Mouse (Mus musculus) left cerebral cortex, adult 8-10 months (tissue): Measurements from ENCODE around the gene Tarbp1. TPM values are rescaled to one million over a fixed set of nuclear protein-coding genes. Genes with fewer than 3 reads are reported as not detected.
"Not testable (repeated sequence)": the region's sequence is repeated elsewhere in the genome, so short reads cannot be mapped to it uniquely, and the experiment has no call there.

Experiments used
- DNase-seq, 2 experiments: peaks; one replicate each; pipeline ENCODE4 v3.0.0; 2022; ENCODE audit warnings: low spot score in 2 of 2
- total RNA-seq, 4 experiments: library from RNA; stranded (reverse); gene quantifications; 2 replicates each; pipeline ENCODE4 v1.2.4; 2022

Tarbp1 gene
- total RNA-seq, 4 experiments from 2014 or later, result 4.0 to 4.8 (median 4.3) TPM

DNA sequence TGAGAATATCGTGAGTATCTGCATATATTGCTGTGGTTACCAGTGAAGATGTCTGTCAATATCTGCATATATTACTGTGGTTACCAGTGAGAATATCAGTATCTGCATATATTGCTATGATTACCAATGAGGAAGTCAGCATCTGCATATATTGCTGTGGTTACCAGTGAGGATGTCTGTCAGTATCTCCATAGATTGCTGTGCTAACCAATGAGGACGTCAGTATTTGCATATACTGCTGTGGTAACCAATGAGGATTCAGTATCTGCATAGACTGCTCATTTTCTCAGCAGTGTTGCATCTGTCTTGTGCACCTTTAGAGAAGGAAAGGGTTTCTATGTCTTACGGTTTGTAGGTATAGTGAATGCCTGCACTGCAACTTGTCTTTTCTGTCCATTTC is 54.0 kb downstream of the Tarbp1 start:
- no peak for DNase-seq

DNA sequence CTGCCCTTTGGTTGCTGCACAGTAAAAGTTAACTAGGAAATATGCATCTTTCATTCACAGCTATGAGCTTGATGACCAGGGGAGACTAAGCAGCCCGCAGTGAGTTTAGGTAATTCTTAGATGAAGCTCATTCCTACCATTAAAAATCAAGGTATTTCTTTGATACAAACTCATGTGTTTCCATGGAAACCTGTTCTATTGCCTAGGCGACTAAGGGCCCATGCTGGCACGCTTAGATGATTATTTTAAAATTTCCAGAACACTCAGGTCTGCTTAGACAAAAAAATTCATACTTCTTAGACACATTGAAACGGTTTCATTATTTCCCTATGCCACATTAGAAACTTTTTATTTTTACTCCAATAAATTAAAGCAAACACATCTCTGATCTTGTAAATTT is 69.8 kb downstream of the Tarbp1 start:
- DNase-seq, result no peak

DNA sequence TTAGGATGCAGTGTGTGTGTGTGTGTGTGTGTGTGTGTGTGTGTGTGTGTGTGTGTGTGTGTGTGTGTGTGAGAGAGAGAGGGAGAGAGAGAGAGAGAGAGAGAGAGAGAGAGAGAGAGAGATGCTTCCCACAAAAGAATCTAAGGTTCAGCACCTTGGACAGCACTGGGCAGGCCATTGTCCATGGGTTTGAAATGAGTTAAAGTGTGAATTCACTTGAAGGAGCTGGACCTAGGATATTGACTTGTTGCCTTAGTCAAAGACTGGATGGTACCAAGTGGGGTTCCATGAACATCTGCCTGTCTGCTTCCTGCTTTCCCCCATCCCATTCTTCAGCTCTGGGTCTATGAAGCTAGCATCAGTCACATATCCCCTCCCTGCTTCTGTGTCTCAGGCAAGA is 70.3 kb downstream of the Tarbp1 start:
- DNase-seq, result not testable (repeated sequence)

DNA sequence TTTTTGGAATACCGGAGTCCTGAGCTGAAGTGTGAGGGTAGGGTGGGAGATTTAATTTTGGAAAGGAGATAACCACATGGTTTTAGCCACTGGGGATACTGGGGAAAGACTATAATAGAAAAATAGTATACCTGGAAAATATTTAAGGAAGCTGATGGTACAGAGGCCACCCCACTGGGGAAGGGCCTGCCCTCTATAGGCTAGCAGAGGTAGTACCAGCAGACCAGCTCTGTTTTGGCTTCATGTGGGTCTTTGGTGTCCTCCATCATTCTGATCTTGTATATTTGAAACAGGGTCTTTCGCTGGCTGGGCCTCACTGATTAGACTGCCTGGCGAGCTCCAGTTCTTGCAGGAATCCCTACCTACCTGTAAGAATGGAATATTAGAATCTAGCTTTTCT is 76.5 kb downstream of the Tarbp1 start:
- no peak for DNase-seq

DNA sequence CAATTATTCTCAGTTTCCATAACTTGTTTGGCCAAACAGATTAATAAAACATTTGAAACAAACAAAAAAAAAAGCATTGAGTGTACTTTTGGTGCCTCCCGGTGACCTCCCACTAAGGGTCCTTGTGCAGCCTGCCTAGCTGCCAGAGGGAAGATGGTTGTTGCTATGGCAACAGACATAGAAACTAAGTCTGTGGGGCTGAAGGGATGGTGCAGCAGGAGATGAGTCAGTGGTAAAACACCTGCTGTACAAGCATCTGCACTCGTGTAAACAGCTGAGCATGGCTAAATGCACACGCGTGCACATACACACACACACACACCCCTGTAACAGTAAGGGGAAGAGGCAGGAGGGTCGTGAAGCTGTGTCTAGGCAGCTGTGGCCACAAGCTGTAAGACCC is 78.9 kb downstream of the Tarbp1 start:
- peak in 1 of 2 experiments; percentile 33 for DNase-seq

DNA sequence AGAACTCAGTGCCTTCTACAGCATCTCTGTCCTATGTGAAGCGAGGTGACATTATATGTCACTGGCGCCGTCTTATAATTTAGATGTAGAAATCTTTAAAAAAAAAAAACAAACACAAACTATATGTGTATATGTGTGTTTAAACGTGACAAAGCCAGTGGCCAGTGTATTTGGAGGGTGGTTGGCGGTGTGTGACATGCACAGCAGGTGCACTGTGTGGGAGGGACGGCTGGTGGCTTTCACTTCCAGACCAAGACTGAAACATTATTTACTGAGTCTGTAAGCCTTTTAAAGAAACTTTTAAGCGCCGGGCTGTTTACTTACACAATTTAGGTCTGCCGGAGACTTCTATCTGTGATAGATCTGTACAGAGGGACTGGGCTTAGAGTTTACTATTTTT is 79.5 kb downstream of the Tarbp1 start:
- DNase-seq, result no peak

DNA sequence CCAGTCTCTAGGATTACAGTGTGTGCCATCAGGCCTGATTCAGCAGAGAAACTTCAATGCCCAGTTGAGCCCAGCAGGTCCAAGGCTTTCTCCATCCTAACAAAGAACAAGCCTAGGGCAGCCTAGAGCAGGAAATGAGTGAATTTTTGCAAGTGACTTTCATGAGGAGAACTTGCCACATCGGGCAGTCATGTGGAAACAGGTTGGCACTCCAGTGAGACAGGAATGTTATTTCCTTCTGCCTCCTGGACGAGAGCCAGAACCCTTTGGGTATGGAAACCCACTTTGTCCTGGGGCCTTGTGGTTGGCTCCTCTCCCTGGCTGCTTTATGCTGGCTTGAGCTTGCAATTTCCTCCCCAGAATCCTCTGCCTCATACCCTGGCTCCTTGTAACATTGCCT is 83.3 kb downstream of the Tarbp1 start:
- no peak for DNase-seq

DNA sequence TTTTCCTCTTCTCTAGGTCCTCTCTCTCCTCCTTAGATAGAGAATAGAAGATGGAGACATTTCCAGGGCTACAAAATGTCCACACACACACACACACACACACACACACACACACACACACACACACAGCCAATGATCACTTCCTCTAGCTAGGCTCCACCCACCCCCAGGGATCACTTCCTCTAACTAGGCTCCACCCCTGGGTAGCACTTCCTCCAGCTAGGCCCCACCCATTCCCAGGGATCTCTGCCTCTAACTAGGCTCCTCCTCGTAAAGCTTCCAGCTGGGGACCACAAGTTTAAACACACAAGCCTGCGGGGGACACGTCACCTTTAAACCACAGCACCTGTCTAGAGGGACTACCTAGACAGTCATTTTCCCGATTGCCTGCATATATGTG is 87.3 kb downstream of the Tarbp1 start:
- DNase-seq, result no peak

DNA sequence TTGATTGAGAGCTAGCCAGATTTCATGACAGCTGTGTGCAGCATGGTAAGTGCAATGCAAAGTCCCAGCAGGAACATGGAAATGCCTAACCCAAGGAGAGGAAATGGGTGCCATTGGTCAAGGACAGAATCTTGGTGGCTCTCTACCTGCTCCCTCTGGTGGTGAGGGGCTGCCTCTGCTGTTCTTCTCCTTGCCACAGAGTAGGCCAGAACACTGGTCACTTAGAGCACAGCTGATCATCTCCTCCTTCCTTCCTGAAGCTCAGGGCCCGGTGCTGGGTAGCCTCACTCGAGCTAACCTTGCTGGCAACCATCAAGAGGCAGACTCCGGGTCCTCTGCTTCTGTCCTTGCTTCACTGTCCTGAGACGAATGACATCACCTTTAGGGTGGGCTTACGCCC is 92.1 kb downstream of the Tarbp1 start:
- DNase-seq, result peak; percentile 20 to 35

DNA sequence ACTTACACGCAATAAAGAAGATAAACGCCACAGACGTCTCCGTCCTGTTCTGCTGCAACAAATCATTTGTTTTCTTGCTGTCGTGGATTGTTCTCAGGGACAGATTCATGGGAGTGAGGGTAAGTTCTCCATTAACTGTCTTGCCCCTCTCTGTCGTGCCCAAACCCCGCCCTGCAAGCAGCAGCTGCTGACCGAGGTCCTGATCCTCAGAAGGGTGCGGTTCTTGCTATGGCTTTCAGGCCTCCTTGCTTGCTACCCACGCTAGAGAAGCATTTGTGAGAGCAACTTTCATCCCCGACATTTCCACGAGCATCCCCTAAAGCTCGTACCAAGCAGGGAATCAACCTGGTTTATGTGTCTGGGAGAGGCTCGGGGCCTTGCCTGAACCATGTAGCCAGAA is 92.6 kb downstream of the Tarbp1 start:
- DNase-seq, result no peak

DNA sequence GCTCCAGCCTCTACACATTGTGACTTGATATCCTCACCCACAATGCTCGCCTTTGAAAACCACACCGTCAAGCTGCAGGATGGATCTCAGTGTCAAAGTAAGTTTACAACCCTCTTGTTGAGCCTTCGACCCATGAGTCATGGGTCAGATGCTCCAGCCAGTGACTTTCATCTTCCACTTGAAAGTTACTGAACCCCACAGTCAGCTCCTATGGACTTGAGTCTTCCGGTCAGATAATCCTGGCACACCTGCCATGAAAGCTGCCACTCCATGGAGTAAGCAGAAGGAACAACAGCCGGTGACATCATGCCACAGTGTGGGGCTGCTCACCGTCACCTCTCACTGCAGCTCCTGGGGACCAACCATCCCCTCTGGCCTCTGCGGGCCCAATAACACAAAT is 93.6 kb downstream of the Tarbp1 start:
- no peak for DNase-seq

DNA sequence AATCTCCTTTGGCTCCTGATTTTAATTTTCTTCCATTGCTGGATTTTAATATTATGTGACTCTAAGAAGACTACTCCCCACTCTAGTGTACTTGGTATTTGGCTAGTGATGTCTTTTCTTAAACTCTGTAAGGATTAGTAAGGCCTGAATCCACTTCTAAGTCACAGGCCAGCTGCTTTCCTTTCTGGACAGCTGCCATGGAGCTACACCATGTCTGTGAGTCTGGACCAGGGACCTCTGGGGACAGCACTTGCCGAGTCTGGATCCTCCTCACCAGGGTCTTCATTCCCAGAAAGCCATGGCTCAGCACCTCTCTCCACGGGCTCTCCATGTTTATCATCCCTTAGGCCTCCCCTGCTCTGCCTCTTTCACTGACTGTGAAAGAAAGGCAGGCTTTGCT is 94.7 kb downstream of the Tarbp1 start:
- no peak for DNase-seq

DNA sequence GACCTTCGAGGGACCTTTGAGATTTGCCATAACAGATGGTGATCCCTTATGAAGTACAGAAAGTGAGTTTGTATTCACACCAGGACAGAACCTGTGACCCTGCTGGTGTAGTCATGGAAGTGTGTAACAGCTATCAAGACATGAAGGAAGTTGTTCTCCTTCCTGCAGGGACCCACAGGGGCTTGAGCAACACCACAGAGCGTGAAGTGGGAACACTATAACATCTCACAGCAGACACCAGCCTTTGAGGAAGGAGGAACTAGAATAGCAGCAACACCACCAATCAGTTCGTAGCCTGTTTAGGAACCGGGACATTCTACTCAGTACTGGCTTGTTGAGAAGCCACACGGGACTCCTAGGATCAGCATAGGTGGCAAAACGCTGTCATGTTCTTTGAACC is 95.3 kb downstream of the Tarbp1 start:
- no peak for DNase-seq

Other genes with a start within 250 kb of the Tarbp1 start
- 10 to 100 TPM; 33.6 to 40.5 (median 36.6) TPM for gene Slc35f3, start 176.5 kb downstream of the Tarbp1 start, total RNA-seq
- gene Coa6, start 52.5 kb downstream of the Tarbp1 start, total RNA-seq, result 10 to 100 TPM; 21.5 to 28.3 (median 24.5) TPM
- gene Irf2bp2, start 118.9 kb upstream of the Tarbp1 start, total RNA-seq, result 10 to 100 TPM; 52.9 to 59.6 (median 58.6) TPM